Mouse (Mus musculus) erythroblast, embryonic 14.5 days (primary cell): Measurements from ENCODE around the gene Thsd4. TPM values are rescaled to one million over a fixed set of nuclear protein-coding genes. Genes with fewer than 3 reads are reported as not detected.
"Not testable (repeated sequence)": the region's sequence is repeated elsewhere in the genome, so short reads cannot be mapped to it uniquely, and the experiment has no call there.

ENCODE experiments used
- H3K27me3 ChIP-seq: 2 replicates; pipeline ENCODE4 v1.6.1; 2012; ENCODE audit warnings: inconsistent platforms; ENCODE audit not compliant: control insufficient read depth
- H3K36me3 ChIP-seq: 2 replicates; pipeline ENCODE4 v1.6.1; 2012; ENCODE audit warnings: mild to moderate bottlenecking, inconsistent platforms; ENCODE audit not compliant: control insufficient read depth
- H3K4me1 ChIP-seq: 2 replicates; pipeline ENCODE4 v1.6.1; 2012; ENCODE audit warnings: inconsistent platforms; ENCODE audit not compliant: control insufficient read depth
- H3K4me3 ChIP-seq: replicated peaks from 2 replicates; pipeline ENCODE3; 2012; ENCODE audit warnings: moderate library complexity, mild to moderate bottlenecking, inconsistent platforms
- H3K9me3 ChIP-seq: 2 replicates; pipeline ENCODE4 v1.6.1; 2012; ENCODE audit warnings: low read length, inconsistent platforms, mixed read lengths; ENCODE audit not compliant: control insufficient read depth
- GATA1 ChIP-seq: IDR thresholded peaks from 2 replicates; pipeline ENCODE4 v1.6.1; 2012; ENCODE audit warnings: low read length, inconsistent platforms, mixed read lengths
- TAL1 ChIP-seq: IDR thresholded peaks from 3 replicates; pipeline ENCODE4 v1.6.1; 2012; ENCODE audit warnings: low read length, inconsistent platforms, mixed read lengths
- polyA plus RNA-seq: library from polyadenylated mRNA; stranded (reverse); fragments of >175 nt; gene quantifications from 2 replicates; pipeline ENCODE4 v1.2.3, GENCODE M21; 2012

The Thsd4 gene
- polyA plus RNA-seq, 1 experiment, result 0.01 TPM

DNA sequence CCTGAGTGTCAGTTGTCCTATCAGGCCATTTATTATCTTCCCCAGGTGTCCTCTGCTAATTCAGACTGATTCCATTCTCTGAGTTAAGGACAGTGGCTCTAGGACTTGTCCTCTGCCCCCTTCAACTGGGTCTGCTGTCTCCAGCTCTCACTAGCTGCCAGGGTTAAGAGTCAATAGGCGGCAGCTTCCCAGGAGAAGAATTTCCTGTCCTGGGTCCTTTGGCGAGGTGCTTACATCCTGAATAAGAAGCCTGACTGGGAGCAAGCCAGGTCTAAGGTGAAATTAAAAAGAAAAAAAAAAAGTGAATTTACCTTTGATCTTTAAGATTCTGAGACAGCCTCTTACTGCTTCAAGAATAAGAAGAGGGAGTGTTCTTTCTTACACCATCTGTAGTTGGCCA is 582.2 kb downstream of the Thsd4 start:
- H3K4me3 ChIP-seq, result no peak overlapping the region
- TF ChIP-seq GATA1 (no peak), TAL1 (no peak)
- peaks cover 3% of the 10 kb centered on the region for H3K27me3 ChIP-seq

GRCm38 (mm10) chr9:59938529-59938928 is 583.3 kb downstream of the Thsd4 start:
- Histone ChIP-seq H3K9me3 (no peaks in the 10 kb centered on the region), H3K4me3 (no peak overlapping the region), H3K4me1 (no peaks in the 10 kb centered on the region), H3K36me3 (no peaks in the 10 kb centered on the region), H3K27me3 (peaks cover 3% of the 10 kb centered on the region)
- TF ChIP-seq GATA1, result no peak
- TF ChIP-seq TAL1, result no peak

More for the DNA sequence above, 582.2 kb downstream of the Thsd4 start:
- no peaks in the 10 kb centered on the region for H3K4me1 ChIP-seq
- H3K9me3 ChIP-seq, result no peaks in the 10 kb centered on the region
- no peaks in the 10 kb centered on the region for H3K36me3 ChIP-seq

DNA sequence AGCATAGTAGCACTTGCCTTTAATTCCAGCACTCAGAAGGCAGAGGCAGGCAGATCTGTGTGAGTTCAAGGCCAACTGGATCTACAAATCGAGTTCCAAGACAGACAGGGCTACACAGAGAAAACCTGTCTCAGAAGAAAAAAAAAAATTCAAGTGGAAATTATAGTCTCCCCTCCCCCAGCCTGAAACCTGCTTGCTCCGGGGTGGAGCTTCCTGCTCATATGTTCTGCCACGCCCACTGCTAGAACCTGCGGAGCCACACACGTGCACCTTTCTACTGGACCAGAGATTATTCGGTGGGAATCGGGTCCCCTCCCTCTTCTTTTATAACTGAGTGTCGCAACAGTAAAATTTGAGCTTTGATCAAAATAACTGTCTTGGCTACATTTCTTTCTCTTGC is 586.0 kb downstream of the Thsd4 start:
- not testable (repeated sequence) for H3K36me3 ChIP-seq, H3K27me3 ChIP-seq, H3K9me3 ChIP-seq, H3K4me1 ChIP-seq, H3K4me3 ChIP-seq

DNA sequence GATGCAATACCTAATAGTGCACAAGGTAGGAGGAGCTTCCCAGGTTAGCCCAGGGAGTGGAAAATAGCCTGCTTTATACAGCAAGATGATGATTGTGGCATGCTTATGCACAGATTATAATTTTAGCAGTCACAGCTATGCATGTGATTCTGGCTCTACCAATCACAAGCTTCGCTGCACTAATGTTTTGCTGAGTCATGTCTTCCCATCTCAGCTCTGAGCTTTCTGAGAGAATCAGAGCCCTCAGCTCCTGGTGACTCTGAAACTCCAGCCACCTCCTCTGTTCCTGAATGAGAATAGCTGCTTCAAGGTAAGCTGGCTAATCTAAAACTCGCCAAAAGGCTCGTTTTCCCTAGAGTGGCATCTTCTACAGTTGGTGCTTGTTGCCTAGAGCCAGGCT is 591.6 kb downstream of the Thsd4 start:
- Histone ChIP-seq H3K4me1 (no peaks in the 10 kb centered on the region), H3K27me3 (no peaks in the 10 kb centered on the region), H3K4me3 (no peak overlapping the region), H3K9me3 (no peaks in the 10 kb centered on the region), H3K36me3 (no peaks in the 10 kb centered on the region)
- no peak for TF ChIP-seq TAL1
- TF ChIP-seq GATA1, result no peak

Other genes with a start within 250 kb of the Thsd4 start
- 0.10 TPM in 1 of 2 replicates, not detected in the other for gene Lrrc49, start 166.1 kb upstream of the Thsd4 start, polyA plus RNA-seq
- not detected in 2 replicates for gene Larp6, start 190.9 kb upstream of the Thsd4 start, polyA plus RNA-seq